Mouse (Mus musculus): ENCODE measurements around the gene Mcf2l.

Gene Mcf2l

GRCm38 (mm10) chr8:12912011-12912410 is 38.4 kb downstream of the Mcf2l start:
- no peak for DNase-seq (ENCODE audit: extremely low read depth, low read depth)

DNA sequence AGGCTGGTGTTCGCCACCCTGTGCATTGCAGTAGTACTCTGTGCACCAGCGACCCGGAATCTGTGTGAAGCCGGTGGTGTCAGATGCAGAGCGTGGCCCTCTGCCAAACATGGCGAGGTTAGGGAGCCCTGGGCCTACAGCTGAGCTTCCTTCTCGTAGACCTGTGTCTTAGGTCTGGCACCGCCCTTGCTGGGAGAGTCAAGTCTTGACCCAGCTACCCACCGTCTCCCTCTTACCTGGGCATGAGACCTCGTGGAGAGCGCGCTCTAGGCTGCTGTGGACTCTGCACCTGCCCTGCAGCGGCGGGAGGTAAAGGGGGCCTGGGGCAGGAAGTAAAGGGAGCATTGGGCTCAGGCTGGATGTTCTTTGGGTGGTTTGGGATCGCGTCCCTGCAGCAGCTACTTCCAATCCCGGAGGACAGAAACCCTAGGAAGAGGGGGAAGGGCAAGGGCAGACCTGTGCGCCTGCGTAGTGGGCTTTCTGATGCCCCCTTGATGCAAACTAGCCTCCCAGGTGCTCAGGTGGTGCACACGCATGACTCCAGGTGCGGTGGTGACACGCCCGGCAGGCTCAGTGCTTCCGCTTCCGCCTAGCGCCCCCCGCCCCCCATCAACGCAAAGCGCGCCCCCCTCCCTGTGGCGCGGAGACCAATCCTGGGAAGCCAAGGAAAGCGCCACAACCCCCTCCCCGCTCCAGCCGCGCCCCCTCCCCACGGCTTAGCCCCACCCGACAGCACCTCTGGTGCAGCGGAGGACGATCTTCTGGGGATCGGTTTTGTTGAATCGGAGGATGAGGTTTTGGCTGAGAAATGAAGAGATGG is 41.8 kb downstream of the Mcf2l start:
- no peak for DNase-seq (ENCODE audit: extremely low read depth, low read depth)

DNA sequence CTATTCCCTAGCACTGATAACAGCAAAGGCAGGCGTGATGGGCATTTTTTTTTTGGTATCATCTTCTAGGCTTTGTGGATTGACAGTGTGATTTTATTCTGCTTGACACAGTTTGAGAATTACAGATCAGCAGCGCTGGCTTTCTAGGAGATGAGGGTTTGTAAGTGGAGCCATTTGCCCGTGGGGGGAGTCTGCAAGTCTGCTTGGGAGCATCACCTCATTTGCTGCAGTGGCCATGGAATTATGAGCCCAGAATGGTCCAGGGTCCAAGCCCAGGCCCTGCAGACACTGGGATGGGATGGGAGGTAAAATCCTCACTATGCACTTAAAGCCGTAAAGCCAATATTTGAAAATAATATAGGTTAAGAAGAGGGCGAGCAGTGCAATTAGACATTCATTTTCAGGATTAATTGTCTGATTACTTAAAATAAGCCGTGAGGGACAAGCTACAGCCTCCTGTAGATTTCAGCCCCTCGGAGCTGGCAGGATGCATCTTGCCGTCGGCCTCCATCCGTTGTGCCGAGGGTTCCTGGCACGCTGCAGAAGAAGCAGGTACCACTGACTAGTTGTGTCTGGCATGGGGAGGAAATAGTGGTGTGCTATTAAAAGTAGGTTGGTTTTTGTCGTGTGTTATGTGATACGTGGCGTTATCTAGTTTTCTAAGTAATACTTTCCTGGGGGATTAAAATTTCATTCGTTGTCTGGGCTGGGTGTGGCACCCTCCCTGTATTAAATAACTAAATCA is 42.7 kb downstream of the Mcf2l start:
- no peak for DNase-seq (ENCODE audit: extremely low read depth, low read depth)

GRCm38 (mm10) chr8:12917029-12917428 is 43.4 kb downstream of the Mcf2l start:
- no peak for DNase-seq (ENCODE audit: extremely low read depth, low read depth)

- DNase-seq (ENCODE audit: extremely low read depth, low read depth): no peak
Measured at GRCm38 (mm10) chr8:12917831-12918230, 44.2 kb downstream of the Mcf2l start.

GRCm38 (mm10) chr8:12920599-12920998 is 47.0 kb downstream of the Mcf2l start:
- no peak for DNase-seq (ENCODE audit: extremely low read depth, low read depth)

DNA sequence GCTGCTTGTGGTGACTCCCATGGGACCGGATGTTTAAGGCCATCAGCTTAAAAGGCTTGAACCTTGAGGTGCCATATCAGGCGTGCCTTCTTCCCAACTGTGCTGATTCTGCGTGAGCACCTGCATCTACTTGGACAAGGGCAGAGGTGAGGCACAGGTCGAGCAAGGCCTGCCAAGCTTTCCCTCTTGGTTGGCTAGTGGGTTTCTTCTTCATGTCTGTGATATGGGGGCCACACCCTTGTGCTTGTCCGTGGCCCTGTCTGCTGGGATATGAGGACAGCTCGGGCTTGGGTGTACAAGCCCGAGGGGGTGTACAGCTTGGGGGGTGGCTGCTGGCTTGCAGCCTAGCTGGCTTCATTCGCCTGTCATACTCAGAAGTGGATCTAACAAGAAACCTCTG is 51.4 kb downstream of the Mcf2l start:
- DNase-seq (ENCODE audit: extremely low read depth, low read depth): no peak

DNA sequence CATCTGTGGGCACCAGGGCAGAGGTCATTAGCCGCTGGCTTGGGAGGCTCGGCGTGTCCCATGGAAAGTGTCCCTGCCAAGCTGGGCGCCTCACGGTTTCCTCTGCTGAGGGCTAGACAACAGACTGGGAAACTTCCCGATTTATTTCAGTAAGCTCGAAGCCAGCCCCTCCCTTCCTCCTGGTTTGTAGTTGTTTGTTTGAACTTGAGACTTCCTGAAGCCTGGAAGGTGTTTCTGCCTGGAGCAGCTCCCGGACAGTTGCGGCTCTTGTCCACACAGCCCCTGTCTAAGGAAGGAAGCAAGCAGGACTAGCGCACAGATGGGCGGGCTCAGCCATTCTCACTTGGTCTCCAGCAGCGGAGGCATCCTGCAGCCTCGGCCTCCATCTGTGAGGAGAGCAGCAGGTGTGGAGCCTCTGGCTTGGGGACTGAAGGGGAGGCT is 52.4 kb downstream of the Mcf2l start:
- no peak for DNase-seq (ENCODE audit: extremely low read depth, low read depth)

DNA sequence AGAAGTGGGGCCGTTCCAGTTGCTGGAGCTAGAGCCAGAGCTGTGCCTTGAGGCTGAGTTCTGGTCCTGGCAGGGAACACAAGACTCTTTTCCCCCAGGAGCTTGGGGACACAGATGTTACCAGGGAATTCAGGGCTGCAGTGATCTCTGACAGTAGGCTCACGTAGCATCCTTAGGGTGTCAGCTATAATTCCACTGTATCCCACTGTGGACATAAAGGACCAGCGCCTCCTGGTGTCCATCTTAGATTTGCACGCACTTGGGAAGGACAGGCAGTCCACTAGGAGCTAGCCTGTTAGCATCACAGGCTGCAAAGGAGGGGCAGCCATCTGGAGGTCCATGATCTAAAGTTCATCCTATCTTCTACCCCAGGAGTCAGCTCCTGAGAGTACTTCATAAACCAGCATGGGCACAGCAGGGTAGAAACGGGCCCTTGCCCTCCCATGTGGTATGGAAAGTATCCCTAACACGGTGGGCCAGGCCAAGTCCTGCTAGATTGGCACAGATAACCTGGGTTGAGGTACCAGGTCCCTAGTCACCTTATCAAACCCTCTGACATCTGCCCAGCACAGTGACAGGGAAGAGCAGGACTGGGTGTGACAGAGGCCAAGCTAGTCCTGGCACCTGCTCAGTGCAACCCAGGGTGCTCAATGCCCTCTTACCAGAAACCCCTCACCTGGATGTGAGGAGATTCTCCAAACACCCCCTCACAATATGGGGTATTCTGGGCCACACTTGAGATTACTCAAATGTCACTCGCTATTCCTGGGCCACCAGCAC is 53.8 kb downstream of the Mcf2l start:
- DNase-seq (ENCODE audit: extremely low read depth, low read depth): no peak

DNA sequence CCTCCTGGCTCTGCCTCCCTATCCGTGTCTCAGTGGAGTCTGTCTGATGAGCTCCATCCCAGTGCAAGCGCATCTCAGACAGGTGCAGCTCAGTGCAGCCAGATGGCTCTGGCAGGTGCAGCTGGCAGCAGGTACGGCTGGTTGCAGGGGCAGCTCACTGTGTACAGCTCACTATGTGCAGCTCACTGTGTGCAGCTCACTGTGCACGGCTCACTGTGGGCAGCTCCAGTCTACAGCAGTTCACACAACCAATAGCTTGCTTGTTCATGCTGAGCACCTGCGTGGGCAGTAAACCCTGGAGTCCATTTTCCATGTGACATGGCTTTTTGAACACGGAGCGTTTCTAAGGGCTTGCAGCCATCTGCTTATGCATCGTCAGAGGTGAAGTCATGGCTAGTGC is 54.4 kb downstream of the Mcf2l start:
- no peak for DNase-seq (ENCODE audit: extremely low read depth, low read depth)

- DNase-seq (ENCODE audit: extremely low read depth, low read depth): no peak
Measured at GRCm38 (mm10) chr8:12928931-12929330, 55.3 kb downstream of the Mcf2l start.

- no peak for DNase-seq (ENCODE audit: extremely low read depth, low read depth)
Measured at GRCm38 (mm10) chr8:12930290-12930689, 56.7 kb downstream of the Mcf2l start.

- DNase-seq (ENCODE audit: extremely low read depth, low read depth): no peak
Measured at GRCm38 (mm10) chr8:12931426-12931825, 57.8 kb downstream of the Mcf2l start.

- no peak for DNase-seq (ENCODE audit: extremely low read depth, low read depth)
Measured at GRCm38 (mm10) chr8:12932520-12932919, 58.9 kb downstream of the Mcf2l start.

- DNase-seq (ENCODE audit: extremely low read depth, low read depth): no peak
Measured at GRCm38 (mm10) chr8:12933765-12934164, 60.2 kb downstream of the Mcf2l start.

DNA sequence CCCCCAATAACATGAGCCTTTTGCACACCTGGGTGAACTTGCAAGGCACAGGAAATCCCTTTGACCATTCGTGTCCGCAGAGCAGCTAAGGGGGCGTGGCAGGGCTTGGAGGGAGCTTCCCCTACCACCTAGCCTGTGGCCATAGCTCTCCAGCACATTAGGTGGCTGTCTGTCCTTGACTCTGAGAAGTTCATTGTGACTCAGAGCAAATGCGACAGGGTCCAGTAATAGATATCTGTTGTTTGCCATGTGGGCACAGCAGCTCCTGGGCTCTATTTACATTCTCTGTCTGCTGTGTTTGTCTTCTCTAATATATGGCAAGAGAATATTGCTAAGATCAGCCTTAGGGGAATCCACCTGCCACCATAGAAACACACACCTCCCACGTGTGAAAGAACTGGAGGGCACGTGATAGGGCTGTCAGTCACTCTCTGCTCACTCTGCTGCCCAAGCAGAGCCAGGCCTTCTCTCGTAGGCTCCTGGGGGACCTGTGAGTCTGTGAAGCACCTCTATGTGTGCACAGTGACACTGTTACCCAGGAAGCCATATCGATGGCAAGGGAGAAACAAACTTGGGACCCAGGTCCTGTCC is 60.9 kb downstream of the Mcf2l start:
- no peak for DNase-seq (ENCODE audit: extremely low read depth, low read depth)

- no peak for DNase-seq (ENCODE audit: extremely low read depth, low read depth)
Measured at GRCm38 (mm10) chr8:12940549-12940948, 66.9 kb downstream of the Mcf2l start.

GRCm38 (mm10) chr8:12941161-12941926 is 67.7 kb downstream of the Mcf2l start:
- no peak for DNase-seq (ENCODE audit: extremely low read depth, low read depth)

DNA sequence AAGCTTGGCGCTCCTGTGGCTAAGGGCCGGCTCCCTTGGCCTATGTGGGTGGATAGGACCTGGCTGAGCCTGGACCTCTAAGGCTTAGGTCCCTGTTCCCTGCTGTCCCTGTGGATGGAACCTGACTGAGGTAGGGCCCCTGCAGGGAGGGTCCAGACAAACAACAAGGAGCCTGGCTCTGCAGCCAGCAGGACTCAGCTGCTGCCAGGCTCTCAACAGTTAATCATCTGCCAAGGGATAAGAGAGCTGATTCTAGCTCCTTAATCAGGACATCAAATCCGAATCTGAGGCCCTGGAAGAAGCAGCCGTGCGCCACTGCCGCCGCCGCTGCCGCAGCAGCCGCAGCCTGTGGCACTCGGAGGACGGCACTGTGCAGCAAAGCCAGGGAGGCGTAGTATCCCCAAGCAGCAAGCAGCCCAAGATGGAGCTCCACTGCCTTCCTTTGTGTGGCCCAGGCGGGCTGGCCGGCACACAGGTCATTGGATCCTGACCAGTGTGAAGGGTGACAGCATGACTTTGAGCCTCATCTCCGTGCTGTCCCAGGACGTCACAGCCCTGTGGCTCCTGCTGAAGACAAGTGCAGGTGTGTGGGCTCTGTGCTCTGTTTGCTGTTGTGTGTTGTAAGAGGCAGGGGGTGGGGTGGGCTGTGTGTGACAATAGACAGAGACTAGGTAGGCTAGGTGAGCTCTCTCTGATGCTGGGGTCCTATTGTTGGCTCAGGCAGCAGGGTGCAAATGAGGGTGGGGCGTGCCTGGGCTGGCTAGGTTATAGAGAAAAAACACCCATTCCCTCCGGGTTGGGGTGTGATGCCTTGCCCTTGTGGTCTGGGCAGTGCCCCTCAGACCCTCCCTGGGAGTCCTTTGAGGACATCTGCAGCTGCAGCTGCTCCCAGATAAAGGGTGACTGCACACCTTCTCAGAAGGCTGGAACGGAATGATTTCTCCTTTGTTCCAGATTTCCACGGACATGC is 74.3 kb downstream of the Mcf2l start:
- DNase-seq (ENCODE audit: extremely low read depth, low read depth): no peak

- no peak for DNase-seq (ENCODE audit: extremely low read depth, low read depth)
Measured at GRCm38 (mm10) chr8:12948574-12948961, 75.0 kb downstream of the Mcf2l start.

Data from MEL-GATA-1-ER (cell line).